Mouse (Mus musculus): ENCODE results near the gene Adgrf3.
"Not testable (repeated sequence)": the region's sequence is repeated elsewhere in the genome, so short reads cannot be mapped to it uniquely, and the experiment has no call there.

Adgrf3 gene

DNA sequence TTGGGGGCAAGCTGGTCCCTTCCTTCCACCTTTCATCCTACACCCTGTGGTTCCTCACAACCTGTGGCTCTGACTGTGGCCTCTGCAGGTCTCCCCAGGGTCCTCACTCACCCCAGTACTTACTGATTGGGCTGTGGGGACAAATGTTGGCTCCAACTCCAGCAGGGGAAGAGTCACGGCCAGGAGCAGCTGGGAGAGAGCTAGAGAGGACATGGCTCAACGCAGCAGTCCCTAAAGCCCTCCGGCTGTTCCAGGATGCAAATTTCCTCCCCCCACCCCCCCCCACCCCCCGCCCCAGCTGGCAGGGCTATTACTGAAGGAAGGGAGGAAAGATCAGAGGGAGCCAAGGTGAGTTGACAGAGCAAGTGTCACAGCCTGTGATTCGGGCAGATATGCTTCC, at the start of gene Adgrf3:
Gene Adgrf3, minus strand, starts transcription at position 230 of the 400 bp plus-strand sequence.
- no peak for DNase-seq (ENCODE audit: low spot score)

DNA sequence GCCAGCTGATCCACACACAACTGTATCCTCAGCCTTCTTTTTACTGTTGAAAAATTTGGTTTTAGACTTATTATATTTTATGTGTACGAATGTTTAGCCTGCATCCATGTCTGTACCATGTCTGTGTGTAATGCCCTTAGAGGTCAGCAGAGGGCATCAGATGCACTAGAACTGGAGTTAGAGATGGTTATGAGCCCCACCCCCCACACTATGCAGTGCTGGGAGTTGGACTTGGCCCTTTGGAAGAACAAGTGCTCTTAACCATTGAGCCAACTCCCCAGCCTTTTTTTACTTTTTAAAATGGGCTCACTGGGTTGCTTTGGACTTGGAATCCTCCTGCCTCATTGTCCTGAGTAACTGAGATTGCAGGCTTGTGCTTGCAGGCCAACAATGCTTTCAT, 42.1 kb upstream of the Adgrf3 start:
- DNase-seq (ENCODE audit: low spot score): no peak

DNA sequence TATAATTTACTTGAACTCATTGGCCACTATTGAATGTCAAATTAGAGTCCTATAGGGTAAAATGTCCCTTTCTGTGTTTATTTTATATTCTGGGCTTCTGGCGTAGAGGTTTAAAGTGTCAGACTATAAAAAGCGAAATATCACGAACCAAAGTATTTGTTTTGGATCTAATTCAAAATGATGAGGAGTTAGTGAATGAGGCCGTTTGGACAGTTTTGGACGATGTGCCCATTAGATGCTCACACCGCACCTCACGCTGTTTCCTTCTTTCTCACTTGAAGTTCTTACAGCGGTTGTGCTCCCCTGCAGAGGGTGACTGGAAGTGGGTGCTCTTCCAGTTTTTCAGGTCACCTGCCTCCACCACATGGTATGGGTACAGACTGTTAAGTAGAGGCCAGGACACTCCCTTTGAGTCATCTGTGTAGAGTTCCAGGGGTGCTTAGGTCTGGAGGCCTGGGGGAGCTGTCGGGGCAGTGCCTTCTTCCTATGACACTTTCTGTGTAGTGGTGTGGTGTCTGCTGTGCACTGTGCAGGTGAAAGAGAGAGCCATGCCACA, 40.4 kb upstream of the Adgrf3 start:
- no peak for DNase-seq (ENCODE audit: low spot score)

DNA sequence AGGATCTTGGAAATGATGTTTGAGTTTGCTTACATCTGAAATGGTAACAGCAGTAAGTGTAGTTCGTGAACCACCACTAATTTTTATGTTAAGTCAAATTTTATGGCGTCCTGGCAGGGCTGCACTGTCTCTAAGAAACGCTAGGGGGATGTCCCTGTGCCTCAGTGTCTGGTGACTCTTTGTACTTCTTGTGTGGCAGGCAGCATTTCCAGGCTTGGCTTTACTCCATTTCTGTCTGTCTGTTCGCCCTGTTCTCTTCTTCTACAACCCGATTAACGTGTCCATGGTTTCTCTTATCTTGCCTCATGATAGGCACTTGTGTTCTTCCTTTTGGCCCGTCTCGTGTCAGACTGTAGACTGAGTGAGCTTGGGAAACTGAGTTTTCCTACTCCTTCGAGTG, 38.2 kb upstream of the Adgrf3 start:
- DNase-seq (ENCODE audit: low spot score): no peak

DNA sequence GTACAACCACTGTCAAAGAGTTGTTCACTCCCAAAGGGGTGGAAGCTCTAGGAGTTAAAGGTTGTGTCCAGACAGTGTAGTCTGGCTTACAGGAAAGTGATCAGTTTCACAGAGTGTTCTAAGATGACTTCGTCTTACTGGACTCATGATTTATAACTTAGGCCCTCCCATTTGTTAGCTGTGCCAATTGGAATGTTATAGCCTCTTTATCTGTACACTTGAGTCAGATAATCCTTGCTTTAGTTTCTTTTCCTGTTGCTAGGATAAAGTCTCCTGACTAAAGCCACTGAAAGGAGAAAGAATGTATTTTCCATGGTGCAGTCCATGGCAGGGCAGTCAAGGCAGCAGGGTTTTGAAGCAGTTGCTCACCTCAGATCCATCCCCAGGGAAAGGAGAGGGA, 36.9 kb upstream of the Adgrf3 start:
- DNase-seq (ENCODE audit: low spot score): no peak

DNA sequence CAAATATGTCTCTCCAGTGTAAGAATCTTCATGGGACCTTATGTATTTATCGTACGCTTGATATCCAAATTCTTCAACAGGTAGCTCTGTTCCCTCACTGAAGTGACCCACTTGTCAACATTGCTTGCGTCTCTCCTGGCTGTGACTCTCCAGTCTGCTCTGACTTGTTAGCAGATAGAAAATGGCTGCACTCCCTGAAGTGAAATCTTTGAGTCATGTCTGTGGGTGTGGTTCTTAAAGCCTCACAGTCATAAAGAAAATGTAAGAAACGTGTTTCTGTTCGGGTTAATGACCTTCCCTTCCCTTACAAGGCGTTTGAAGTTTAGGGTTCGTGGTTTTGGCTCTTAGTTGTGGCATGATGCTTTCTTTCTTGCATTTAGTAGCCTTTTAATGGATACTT, 35.0 kb upstream of the Adgrf3 start:
- no peak for DNase-seq (ENCODE audit: low spot score)

DNA sequence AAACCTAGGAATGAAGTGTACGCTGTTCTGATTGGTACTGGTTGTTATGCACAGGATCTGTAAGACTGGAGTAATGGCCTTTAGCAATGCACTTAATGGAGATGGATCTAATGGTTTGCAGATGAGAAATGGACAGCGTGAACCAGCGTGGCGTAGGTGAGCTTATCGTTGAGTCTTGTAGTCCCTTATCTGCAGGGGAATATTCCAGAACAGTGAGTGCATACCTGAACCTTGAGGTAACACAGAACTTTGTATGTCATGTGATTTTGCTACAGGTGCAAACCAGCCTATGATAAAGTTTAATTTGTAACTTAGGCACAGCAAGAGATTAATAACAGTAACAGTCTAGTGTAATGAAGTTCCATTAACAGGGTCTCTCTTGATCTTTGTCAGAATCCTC, 33.0 kb upstream of the Adgrf3 start:
- no peak for DNase-seq (ENCODE audit: low spot score)

DNA sequence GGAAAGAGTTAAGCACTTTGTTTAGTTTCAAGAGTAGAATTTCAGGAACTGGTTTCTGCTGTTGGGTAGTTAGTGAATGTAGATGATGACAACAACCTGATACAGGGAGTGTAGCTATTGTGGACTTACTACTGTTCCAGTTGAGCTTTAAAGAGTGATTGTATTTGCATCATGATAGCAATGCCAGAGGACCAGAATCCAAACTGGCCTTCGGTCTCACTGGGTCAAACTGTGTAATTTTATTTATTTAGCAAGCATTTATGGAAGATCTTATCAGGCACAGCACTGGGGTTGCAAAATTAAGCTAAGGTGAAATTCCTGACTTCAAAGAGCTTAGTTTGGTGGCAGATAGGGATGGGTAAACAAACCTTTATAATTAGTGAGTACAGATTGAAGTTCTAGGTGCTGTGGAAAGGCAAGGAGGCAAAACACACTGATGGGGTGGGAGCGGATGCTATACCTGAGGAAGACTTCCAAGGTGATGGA, 30.2 kb upstream of the Adgrf3 start:
- DNase-seq (ENCODE audit: low spot score): no peak

DNA sequence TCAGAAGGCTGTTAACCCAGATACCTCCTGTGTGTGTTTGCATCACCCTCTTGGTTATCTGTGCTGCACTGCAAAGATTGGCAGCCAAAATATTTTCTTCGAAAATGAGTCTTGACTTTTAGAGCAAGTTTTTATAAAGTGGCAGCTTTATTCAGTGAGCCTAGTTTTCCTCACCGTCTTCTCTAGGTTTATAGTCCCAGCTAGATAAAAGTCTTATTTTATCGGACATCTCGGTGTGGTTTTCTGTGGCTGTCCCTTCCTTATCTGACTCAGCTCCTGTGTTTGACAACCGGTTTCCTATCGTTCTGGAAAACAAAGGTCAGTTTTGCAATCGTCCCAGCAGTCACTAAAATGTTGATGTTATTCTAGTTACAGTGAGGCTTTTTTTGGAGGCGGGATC, 28.5 kb upstream of the Adgrf3 start:
- DNase-seq (ENCODE audit: low spot score): no peak

DNA sequence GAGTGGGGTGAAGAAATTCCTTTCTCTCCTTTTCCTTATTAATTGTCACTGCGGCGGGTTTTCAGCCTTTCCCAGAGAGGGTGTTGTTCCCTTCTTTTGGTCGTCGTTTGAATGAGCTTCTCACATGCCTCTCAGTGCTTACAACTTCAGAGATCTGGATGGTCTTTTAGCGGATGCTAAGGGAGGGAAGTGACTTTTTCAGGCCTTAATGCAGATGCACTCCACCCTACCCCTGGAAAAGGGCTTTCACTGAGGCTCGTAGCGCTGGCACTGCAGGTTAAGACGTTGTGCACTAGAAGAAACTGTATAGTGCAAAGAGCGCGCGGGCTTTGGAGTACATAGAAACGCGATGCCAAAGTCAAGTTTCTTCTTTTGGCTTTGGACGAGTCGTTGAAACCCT, 27.5 kb upstream of the Adgrf3 start:
- no peak for DNase-seq (ENCODE audit: low spot score)

DNA sequence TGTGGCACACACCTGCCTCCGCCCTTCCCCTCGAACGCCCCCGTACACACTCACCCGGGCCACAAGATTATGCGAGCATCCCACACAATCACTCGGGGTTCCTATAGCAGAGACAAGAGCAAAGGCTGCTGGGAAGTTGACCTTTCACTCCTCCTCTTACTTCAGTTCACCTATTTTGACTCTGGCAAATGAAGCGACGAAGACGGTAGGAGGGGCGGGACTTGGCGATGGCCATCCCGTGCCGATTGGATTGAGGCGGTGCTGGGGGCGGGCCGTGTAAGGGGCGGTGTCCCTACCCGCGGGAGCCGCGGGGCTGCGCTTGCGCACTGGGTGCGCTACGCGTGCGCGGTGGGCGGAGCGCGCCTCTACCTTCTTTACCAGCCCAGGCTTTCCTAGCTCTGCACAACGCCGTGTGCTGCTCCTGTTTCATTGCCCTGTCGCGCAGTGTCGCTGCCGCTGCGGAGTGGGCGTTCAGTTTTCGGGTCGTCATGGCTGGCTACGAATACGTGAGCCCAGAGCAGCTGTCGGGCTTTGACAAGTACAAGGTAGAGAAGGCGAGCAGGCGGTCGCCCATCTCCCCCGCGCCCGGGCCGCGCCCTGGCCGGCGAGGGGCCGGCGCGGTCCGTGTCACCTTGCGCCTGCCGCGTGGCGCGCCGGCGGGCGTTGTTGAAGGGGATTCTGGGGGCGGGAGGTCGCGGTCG, 26.9 kb upstream of the Adgrf3 start, which contains the start of gene Selenoi:
Gene Selenoi, plus strand, starts transcription at position 311 of the 701 bp plus-strand sequence.
- peak; percentile 98 for DNase-seq (ENCODE audit: low spot score)

DNA sequence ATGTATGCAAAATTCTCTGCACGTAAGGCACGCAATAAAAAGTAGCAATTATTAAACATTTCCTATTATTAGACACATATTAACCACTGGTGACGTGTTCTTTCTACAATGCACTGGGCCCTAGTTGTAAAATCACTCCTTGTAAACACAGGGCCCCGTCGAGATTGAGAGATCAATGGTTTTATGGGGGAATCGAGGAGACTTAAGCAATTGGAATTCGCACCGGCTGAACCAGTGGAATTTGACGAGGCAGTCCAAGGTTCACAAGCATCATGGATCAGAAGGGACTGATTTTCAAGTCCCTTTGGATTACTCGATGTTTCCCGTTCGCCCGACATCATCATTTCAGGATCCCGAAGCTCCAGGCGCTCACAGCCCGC, 26.4 kb upstream of the Adgrf3 start:
- no peak for DNase-seq (ENCODE audit: low spot score)

DNA sequence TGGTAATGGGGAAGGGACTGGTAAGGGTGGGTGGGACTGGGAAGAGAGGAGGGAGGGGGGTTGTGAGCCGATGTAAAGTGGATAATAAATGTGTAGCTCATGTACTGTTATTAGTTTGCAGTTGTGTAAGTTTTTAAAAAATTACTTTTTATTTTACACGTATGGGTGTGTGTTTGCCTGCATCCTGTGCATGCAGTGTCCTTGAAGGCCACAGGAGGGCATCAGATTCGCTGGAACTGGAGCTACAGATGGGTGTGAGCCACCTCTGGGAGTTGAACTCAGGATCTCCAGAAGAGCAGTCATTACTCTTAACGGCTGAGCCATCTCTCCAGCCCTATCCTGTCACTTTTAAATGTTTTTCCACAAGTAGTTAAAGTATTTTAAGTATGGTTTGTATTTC, 25.4 kb upstream of the Adgrf3 start:
- no peak for DNase-seq (ENCODE audit: low spot score)

DNA sequence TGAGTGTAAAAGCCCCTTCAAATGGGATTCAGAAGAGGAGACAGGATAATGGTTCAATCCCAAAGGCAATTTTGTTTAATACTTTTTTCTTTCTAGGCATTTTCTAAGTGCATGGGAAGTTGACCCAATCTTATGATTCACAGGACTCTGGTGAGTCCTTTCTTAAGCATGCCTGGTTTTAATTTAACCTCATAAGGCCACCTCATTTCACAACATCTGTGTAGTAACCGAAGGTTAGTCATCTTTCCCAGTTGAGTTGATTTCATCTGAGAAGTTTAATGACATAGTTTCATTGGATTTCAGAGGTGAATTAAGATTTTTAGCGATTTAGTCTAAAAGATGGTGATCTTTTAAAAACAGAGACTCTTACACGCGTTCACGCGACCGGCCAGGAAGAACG, 17.2 kb upstream of the Adgrf3 start:
- DNase-seq (ENCODE audit: low spot score): no peak

DNA sequence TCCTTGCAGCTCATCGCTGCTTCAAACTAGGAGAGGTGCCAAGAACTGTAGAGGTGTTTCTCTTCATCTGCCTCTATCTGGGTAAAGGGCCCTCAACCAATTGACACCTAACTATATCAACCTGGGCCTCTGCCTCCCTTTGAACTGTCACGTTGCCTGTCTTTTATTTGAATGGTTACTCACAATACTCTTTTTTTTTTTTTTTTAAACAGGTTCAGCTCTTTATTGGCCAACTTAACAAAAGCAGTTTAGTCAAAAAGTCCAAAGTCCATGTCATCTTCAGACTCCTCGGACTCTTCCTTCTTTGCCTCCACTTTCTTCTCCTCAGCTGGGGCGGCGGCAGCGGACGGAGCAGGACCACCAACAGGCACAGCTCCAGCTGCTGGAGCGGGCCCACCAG, 15.1 kb upstream of the Adgrf3 start:
- no peak for DNase-seq (ENCODE audit: low spot score)

DNA sequence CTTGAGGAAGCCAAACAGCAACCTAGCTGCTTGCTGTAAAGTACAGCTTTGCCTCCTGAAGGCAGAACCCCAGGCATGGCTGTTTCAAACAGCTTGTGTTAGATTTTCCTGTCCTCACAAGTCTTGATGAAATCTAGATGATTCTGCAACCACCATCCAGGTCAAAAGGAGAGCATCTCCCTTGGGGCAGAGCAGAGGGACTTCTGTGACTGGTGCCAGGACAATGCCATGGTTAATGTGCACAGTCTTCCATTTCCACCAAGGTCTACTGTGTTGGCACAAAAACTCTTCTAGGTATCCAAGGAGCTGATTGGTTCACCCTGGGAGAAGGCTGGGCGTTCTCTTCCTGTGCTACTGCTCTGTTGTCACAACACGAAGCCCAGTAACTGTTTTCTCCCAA, 14.2 kb upstream of the Adgrf3 start:
- no peak for DNase-seq (ENCODE audit: low spot score)

DNA sequence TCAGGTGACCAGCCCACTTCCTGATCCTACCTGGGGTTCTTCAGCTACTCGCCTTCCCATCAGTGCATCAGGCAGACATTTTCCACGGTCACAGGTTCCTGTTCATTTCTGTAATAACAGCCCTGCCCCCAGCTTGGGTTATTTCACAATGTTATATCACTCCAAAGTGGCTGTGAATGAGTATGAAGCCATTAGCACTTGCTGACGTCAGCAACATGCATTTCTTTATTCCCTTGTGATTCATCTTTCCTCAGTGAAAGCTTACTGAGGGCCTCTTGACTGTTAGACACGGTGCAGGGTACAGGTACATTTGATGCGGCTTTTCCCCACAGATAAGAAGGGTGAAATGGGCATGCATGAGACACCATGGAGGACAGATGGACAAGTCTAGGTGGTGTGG, 10.4 kb upstream of the Adgrf3 start:
- no peak for DNase-seq (ENCODE audit: low spot score)

DNA sequence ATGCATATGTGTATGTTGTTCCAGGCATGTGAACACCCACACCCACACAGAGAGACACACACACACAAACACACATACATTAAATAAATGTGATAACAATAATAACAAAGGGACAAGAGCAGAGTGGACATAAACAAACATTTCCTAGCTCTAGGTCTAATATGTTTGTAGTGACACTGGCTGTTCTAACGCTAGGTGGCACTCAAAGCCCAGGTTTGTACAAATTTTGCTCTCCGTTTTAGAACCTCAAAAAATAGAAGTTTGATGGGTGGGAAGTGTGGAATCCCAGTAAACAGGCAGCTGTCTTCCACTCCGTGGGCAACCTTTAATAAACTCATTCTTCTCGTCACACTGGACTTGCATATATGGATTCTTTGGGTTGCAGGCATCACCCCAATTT, 9.4 kb upstream of the Adgrf3 start:
- DNase-seq (ENCODE audit: low spot score): peak; percentile 21

DNA sequence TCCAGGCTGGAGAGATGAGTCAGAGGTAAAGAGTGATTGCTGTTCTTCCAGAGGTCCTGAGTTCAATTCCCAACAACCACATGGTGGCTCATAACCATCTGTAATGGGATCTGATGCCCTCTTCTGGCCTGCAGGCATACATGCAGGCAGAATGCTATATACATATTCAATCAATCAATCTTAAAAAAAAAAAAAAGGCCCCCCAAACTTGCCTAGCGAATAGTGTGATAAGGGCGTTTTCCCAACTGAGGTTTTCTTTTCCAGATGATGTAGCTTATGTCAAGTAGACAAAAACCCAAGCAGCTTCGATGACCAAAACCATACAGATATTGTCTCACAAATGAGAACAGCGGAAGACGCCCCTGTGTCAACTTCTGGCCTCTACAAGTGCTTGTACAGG, 5.2 kb upstream of the Adgrf3 start:
- not testable (repeated sequence) for DNase-seq (ENCODE audit: low spot score)

DNA sequence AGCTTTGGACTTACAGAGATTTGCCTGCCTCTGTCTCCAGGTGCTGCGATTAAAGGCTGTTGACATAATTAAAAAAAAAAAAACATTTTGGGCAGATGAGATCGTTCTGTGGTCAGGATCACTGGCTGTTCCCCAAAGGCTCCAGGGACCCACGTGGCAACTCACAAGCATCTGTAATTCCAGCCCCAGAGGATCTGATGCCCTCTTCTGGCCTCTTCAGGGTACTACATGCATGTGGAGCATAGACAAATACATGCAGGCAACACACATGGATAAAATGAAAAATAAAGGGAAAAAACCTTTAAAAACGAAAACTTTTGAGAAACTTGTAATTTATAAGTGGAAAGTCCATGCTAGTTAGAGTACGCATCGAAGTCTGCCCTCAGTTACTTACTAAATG, 1.8 kb upstream of the Adgrf3 start:
- DNase-seq (ENCODE audit: low spot score): no peak

DNA sequence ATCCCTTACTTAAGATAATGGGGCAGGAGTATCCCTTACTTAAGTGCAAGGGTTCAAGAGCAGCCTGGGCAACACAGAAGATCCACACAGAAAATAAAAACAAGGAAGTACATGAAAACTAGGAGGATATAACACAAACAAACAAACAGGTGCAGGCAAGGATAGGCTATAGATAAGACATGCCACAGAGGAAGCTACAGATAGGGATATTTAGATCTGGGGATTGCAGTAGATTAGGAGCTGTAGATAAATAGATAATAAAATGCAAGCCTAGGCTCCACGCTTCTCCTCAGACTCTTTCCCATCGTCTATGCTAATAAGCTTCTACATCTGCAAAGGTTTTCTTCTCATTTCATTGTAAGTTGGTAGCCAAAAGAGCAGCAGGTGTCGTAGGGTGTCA, 488 bp downstream of the Adgrf3 start:
- no peak for DNase-seq (ENCODE audit: low spot score)

DNA sequence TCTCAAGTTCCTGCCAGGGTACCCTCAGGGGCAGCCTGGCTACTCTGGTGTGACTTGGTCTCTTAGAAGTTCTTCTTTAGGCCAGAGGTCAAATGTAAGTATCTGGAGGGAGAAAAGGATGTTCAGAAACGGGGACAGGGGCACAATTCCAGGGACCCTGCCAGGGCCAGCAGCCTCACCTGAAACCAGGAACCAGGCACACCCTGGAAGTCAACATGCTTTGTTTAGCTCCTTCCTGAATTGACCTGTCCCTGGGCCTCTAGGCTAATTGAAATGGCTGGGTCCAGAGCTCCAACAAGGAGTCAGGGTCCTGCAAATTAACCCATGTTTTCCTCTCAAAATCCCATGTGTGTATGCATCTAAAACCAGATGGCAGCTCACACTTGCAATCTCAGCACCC, 1.1 kb downstream of the Adgrf3 start:
- no peak for DNase-seq (ENCODE audit: low spot score)

DNA sequence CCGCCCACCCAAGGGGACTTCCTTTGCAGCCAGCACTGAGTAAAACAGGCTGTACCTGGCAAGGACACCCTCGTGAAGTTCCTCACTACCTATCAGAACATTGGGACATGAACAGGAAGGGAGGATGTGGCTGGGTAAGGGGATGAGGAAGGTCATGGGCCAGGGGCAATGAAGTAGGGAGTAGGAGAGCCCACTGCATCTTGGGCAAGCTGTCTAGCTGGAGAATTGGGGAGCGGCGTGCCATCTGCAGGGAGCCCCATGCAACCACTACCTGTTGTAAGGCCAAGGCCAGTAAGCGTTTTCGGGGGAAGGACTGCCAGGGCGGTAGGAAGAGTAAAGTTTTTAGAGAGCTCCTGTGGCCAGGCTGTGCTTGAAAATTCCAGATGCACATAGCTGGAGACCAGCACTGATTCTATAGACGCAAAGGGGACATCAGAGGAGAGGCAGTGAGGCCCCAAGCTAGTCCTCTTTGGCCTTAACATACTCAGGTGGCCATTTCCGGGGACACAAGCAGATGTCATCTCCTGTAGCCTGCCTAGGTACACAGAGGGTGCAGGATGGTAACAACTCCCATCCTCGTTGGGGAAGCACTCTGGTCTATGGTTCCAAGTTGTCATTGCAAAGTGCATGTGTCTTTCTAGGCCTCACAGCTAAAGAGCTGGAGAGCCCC, 2.2 kb downstream of the Adgrf3 start:
- DNase-seq (ENCODE audit: low spot score): no peak

DNA sequence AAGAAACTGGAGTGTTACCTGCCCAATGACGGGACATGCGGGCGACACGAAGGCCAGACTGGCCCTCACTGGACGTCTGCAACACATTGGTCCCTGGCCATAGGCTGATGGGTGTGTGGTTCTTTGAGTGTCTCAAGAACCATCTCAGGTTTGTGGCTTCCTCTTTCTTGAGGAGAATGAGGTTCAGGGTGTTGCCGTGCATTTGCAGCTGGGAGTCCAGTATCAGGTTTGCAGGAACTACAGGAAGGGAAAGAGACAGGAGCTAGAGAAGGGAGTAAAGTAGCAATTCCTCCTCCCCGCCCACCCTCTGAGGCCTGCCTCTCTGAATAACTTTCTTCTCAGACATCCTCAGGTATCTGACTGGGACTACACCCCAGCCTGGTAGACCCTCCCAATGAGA, 3.3 kb downstream of the Adgrf3 start:
- no peak for DNase-seq (ENCODE audit: low spot score)
